Mouse (Mus musculus): ENCODE results near the gene Gria2. TPM values are rescaled to one million over a fixed set of nuclear protein-coding genes. Genes with fewer than 3 reads are reported as not detected.

Gene Gria2
- 0.09 and 0.10 TPM in 2 replicates for polyA plus RNA-seq (2012; rRNA removed)

- no peak for DNase-seq
- H3K4me1 ChIP-seq (ENCODE audit: control insufficient read depth, insufficient read depth, low read length): no peaks in the 10 kb centered on the region
- 1% methylated on average over 35 of the region's 35 CpGs for WGBS
- no peak within 1 kb of the TSS for H3K4me3 ChIP-seq (replicated peaks; ENCODE audit: extremely low read depth, low read depth, low read length)
- TF ChIP-seq POLR2A (IDR thresholded peaks at IDR 0.05; ENCODE audit: borderline replicate concordance, extremely low read depth, low read depth, low read length): no peak
- TF ChIP-seq CTCF (IDR thresholded peaks at IDR 0.05; ENCODE audit: insufficient read depth, low read length): no peak
Measured at GRCm38 (mm10) chr3:80802596-80803081, at the start of gene Gria2. TSS of gene Gria2 (minus strand) at chr3:80802835.

- TF ChIP-seq POLR2A (IDR thresholded peaks at IDR 0.05; ENCODE audit: borderline replicate concordance, extremely low read depth, low read depth, low read length) (no peak), CTCF (IDR thresholded peaks at IDR 0.05; ENCODE audit: insufficient read depth, low read length) (no peak)
- H3K4me3 ChIP-seq (replicated peaks; ENCODE audit: extremely low read depth, low read depth, low read length): no peak overlapping the region
- WGBS: 83% methylated on average over 10 of the region's 10 CpGs
- no peak for DNase-seq
- no peaks in the 10 kb centered on the region for H3K4me1 ChIP-seq (ENCODE audit: control insufficient read depth, insufficient read depth, low read length)
Measured at GRCm38 (mm10) chr3:80850947-80851346, 48.3 kb upstream of the Gria2 start.

GRCm38 (mm10) chr3:80845634-80846033 is 43.0 kb upstream of the Gria2 start:
- DNase-seq: no peak
- WGBS: 56% methylated on average over 2 of the region's 2 CpGs
- H3K4me1 ChIP-seq (ENCODE audit: control insufficient read depth, insufficient read depth, low read length): no peaks in the 10 kb centered on the region
- H3K4me3 ChIP-seq (replicated peaks; ENCODE audit: extremely low read depth, low read depth, low read length): no peak overlapping the region
- TF ChIP-seq CTCF (IDR thresholded peaks at IDR 0.05; ENCODE audit: insufficient read depth, low read length) (no peak), POLR2A (IDR thresholded peaks at IDR 0.05; ENCODE audit: borderline replicate concordance, extremely low read depth, low read depth, low read length) (no peak)

- Histone ChIP-seq H3K4me3 (replicated peaks; ENCODE audit: extremely low read depth, low read depth, low read length) (no peak overlapping the region), H3K4me1 (ENCODE audit: control insufficient read depth, insufficient read depth, low read length) (no peaks in the 10 kb centered on the region)
- DNase-seq: no peak
- no peak for TF ChIP-seq CTCF (IDR thresholded peaks at IDR 0.05; ENCODE audit: insufficient read depth, low read length)
- no peak for TF ChIP-seq POLR2A (IDR thresholded peaks at IDR 0.05; ENCODE audit: borderline replicate concordance, extremely low read depth, low read depth, low read length)
- 78% methylated on average over 5 of the region's 5 CpGs for WGBS
Measured at GRCm38 (mm10) chr3:80839845-80840244, 37.2 kb upstream of the Gria2 start.

- WGBS: 38% methylated on average over 3 of the region's 3 CpGs
- no peak for DNase-seq
Measured at GRCm38 (mm10) chr3:80837583-80837982, 34.9 kb upstream of the Gria2 start.

GRCm38 (mm10) chr3:80823975-80824374 is 21.3 kb upstream of the Gria2 start:
- 83% methylated on average over 1 of the region's 1 CpGs for WGBS
- no peak for TF ChIP-seq POLR2A (IDR thresholded peaks at IDR 0.05; ENCODE audit: borderline replicate concordance, extremely low read depth, low read depth, low read length)

More at GRCm38 (mm10) chr3:80837583-80837982, 34.9 kb upstream of the Gria2 start:
- Histone ChIP-seq H3K4me1 (ENCODE audit: control insufficient read depth, insufficient read depth, low read length) (no peaks in the 10 kb centered on the region), H3K4me3 (replicated peaks; ENCODE audit: extremely low read depth, low read depth, low read length) (no peak overlapping the region)
- no peak for TF ChIP-seq POLR2A (IDR thresholded peaks at IDR 0.05; ENCODE audit: borderline replicate concordance, extremely low read depth, low read depth, low read length)
- no peak for TF ChIP-seq CTCF (IDR thresholded peaks at IDR 0.05; ENCODE audit: insufficient read depth, low read length)

GRCm38 (mm10) chr3:80818619-80819018 is 16.0 kb upstream of the Gria2 start:
- no peak overlapping the region for H3K4me3 ChIP-seq (replicated peaks; ENCODE audit: extremely low read depth, low read depth, low read length)
- WGBS: 86% methylated on average over 1 of the region's 1 CpGs
- no peak for TF ChIP-seq CTCF (IDR thresholded peaks at IDR 0.05; ENCODE audit: insufficient read depth, low read length)
- no peak for TF ChIP-seq POLR2A (IDR thresholded peaks at IDR 0.05; ENCODE audit: borderline replicate concordance, extremely low read depth, low read depth, low read length)
- DNase-seq: no peak
- H3K4me1 ChIP-seq (ENCODE audit: control insufficient read depth, insufficient read depth, low read length): no peaks in the 10 kb centered on the region

More at GRCm38 (mm10) chr3:80823975-80824374, 21.3 kb upstream of the Gria2 start:
- Histone ChIP-seq H3K4me3 (replicated peaks; ENCODE audit: extremely low read depth, low read depth, low read length) (no peak overlapping the region), H3K4me1 (ENCODE audit: control insufficient read depth, insufficient read depth, low read length) (no peaks in the 10 kb centered on the region)
- no peak for DNase-seq

- Histone ChIP-seq H3K4me1 (ENCODE audit: control insufficient read depth, insufficient read depth, low read length) (no peaks in the 10 kb centered on the region), H3K4me3 (replicated peaks; ENCODE audit: extremely low read depth, low read depth, low read length) (no peak overlapping the region)
- no peak for DNase-seq
- TF ChIP-seq CTCF (IDR thresholded peaks at IDR 0.05; ENCODE audit: insufficient read depth, low read length): no peak
- no peak for TF ChIP-seq POLR2A (IDR thresholded peaks at IDR 0.05; ENCODE audit: borderline replicate concordance, extremely low read depth, low read depth, low read length)
Measured at GRCm38 (mm10) chr3:80813734-80814133, 11.1 kb upstream of the Gria2 start.

GRCm38 (mm10) chr3:80812237-80812636 is 9.6 kb upstream of the Gria2 start:
- WGBS: 63% methylated on average over 3 of the region's 3 CpGs
- no peaks in the 10 kb centered on the region for H3K4me1 ChIP-seq (ENCODE audit: control insufficient read depth, insufficient read depth, low read length)
- DNase-seq: no peak
- H3K4me3 ChIP-seq (replicated peaks; ENCODE audit: extremely low read depth, low read depth, low read length): no peak overlapping the region
- no peak for TF ChIP-seq POLR2A (IDR thresholded peaks at IDR 0.05; ENCODE audit: borderline replicate concordance, extremely low read depth, low read depth, low read length)
- TF ChIP-seq CTCF (IDR thresholded peaks at IDR 0.05; ENCODE audit: insufficient read depth, low read length): no peak

GRCm38 (mm10) chr3:80805327-80805726 is 2.7 kb upstream of the Gria2 start:
- H3K4me1 ChIP-seq (ENCODE audit: control insufficient read depth, insufficient read depth, low read length): no peaks in the 10 kb centered on the region
- no peak for DNase-seq
- WGBS: 2% methylated on average over 1 of the region's 1 CpGs
- no peak overlapping the region for H3K4me3 ChIP-seq (replicated peaks; ENCODE audit: extremely low read depth, low read depth, low read length)
- TF ChIP-seq CTCF (IDR thresholded peaks at IDR 0.05; ENCODE audit: insufficient read depth, low read length) (no peak), POLR2A (IDR thresholded peaks at IDR 0.05; ENCODE audit: borderline replicate concordance, extremely low read depth, low read depth, low read length) (no peak)

All from lung, adult 2 months (tissue).